Mouse (Mus musculus) brain, embryonic 14.5 days (tissue): ENCODE measurements around the gene Rpl27.

Source experiments
- CTCF ChIP-seq: fragments of 200-500 bp; IDR thresholded peaks from 2 replicates; pipeline ENCODE4 v1.5.1; 2012; ENCODE audit warnings: inconsistent platforms, mild to moderate bottlenecking, moderate library complexity, borderline replicate concordance; ENCODE audit not compliant: insufficient read depth, insufficient read length; ENCODE audit errors: extremely low read depth
- POLR2A ChIP-seq: fragments of 200-500 bp; IDR thresholded peaks from 2 replicates; pipeline ENCODE4 v1.6.1; 2012; ENCODE audit warnings: mild to moderate bottlenecking, inconsistent platforms, borderline replicate concordance; ENCODE audit not compliant: poor library complexity, insufficient read depth, insufficient read length, severe bottlenecking; ENCODE audit errors: extremely low read depth

GRCm38 (mm10) chr11:101416433-101417100 is 25.5 kb upstream of the Rpl27 start:
- TF ChIP-seq CTCF (no peak), POLR2A (no peak)
